Mouse (Mus musculus): ENCODE results near the gene Exosc7.

Gene Exosc7

DNA sequence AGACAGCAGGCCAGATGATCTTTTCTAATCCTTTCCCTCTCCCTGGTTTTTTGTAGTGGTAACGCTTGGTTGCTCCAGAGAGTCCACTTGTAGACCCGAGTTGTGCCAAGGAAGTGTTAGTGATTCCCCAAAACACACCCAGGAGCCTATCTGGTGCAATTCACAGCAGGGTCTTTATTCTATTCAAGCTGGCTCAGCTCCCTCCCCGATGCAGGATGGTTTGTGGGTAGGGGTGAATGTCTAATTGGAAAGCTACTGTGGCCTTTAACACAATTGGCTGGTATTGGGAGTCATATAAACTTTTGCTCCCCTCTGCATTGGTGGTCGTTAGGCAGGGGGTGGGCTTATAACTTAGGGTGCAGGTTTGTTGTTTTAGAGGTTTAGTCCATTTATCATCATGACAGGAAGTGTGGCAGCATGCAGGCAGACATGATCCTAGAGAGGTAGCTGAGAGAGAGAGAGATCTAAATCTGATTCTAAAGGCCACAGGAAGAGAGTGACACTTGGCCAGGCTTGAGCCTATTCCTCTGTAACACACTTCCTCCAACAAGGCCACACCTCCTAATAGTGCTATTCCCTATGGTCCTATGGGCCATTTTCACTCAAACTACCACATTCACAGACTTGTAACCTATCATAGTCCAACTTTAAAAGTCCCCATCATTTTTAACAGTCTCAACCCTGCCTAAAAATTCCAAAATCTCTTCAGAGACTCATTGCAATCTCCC, 27.0 kb downstream of the Exosc7 start:
- DNase-seq: no peak

DNA sequence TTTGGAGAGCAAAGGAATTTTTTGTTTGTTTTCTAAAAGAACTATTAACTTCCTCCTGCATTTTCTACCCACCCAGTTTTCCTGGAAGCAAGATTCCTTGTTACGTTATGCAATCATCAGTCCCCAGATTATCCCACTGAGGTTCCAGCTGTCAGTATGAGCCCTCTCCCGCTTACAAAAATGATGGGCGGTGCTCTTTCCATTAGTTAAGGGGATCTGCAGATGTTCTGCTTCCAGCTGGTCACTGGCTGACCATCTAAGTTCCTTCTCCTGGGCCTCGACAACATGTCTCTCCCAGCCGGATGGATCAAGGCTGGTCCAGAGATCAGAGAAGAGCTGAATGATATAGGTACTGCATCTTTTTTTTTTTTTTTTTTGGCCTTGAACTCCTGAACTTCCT, 35.4 kb downstream of the Exosc7 start:
- DNase-seq: no peak

DNA sequence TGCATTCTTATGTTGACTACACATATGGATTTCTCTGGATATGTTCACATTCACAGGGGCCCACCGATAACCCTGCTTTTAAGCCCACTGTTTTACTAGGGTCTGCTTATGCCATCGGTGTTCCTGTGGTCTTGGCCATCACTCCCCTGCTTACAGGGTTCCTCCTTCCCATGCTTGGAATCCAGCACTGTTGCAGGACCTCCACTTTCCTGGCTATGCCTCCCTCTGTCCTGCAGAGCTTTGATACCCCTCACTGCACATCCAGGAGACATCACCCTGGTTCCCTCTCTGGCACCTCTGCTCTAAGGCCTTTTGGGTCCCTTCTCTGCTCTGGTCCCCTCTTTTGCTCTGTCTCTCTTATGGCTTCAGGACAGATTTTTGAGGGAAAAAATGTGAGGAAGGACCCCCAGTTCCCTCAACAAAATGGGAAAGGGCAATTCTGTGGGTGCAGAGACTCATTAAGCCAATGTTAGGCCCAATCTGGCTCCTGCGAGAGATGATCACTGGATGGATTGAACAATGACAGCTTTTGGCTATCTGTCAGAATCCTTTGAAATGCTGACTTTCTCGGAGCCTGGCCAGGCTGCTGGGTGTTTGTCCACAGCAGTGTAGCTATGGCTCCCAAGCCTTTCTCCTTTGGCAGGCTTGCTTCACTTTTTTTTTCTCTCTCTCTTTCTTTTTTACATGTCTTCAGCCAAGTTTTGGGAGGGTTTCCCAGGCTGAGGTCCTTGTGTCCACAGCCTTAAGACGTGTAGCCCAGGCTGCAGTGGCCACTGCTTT, 37.4 kb downstream of the Exosc7 start, which contains the start of gene Clec3b:
Gene Clec3b, plus strand, starts transcription at position 706 of the 780 bp plus-strand sequence.
- DNase-seq: no peak

DNA sequence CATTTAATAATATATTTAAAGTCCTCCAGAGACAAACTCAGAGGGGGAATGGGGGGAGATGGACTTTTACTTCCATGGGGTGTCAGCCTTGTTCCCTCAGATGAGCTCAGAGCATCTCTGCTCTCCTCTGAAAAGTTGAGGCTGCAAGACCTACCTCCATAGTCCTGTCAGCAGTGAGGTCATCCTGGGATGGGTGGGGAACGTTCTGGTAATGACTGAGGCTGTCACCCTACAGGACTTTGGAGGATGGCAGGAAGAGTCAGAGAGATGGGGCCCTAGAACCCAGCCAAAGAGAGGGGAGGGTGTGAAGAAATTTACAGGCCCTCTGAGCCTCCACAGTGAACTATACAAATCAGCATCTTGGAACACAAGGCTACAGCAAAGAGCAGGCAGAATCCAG, 38.5 kb downstream of the Exosc7 start:
- DNase-seq: no peak

DNA sequence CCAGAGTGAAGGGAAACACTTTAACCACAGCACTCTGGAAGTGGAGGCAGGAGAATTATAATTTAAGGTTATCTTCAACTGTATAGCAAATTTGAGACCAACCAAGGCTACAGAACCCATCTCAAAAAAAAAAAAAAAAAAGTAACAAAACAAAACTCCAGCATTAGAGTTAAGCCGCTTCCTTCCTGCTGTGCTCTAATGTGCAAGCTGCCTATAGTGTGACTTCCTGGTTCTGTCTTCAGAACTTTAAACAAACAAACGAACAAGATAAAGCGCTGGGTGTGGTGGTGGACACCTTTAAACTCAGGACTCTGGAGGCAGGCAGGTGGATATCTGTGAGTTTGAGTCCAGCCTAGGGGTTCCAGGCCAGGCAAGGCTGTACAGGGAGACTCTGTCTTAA, 39.0 kb downstream of the Exosc7 start:
- no peak for DNase-seq

DNA sequence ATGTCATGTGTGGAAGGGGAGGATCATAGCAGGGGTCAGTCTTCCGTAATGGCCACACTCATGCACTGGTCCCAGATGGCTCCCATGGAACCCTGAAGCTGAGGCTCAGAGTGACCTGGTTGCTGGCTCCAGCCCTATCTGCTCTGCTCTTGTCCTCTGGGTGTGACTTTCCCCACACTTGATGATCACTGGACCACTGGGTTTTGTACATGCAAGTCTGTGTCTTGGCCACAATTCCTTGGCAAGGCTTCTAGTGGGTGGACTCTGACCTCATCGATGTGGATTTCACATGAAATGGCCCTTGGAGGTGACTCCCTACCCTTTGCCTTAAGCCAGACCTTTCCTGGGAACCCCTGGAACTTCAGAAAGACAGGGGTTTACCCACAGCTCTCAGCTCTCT, 40.1 kb downstream of the Exosc7 start:
- no peak for DNase-seq

DNA sequence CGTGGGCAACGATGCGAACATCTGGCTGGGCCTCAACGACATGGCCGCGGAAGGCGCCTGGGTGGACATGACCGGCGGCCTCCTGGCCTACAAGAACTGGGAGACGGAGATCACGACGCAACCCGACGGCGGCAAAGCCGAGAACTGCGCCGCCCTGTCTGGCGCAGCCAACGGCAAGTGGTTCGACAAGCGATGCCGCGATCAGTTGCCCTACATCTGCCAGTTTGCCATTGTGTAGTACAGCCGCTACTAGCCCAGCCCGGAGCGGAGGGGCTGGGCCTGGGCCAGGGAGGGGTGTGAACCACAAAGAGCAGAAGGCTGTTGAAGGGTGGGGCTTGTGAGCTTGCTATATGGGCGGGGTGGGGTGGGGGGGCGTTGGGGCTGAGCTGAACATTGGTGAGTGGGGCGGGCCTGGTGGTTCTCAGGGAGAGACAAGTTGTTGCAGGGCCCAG, 43.9 kb downstream of the Exosc7 start:
- DNase-seq: peak; percentile 3

DNA sequence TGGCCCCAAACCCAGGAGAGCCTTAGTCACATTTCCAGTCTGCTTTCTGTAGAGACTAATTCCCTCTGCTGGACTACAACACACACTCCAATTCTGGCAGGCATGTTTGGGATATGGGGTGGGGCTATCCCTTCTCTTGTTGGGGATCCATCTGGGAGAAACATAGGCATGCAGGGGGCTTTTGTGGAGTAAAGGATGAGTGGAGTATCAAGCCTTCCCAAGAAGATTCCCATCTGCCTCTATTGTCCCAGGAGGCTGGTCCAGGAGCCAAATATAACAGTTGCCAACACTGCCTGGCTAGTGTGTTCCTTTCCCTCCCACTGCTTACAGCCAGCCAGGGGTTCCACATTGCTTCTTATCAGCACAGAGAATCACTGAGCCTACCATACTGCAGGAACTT, 44.7 kb downstream of the Exosc7 start:
- DNase-seq: no peak

DNA sequence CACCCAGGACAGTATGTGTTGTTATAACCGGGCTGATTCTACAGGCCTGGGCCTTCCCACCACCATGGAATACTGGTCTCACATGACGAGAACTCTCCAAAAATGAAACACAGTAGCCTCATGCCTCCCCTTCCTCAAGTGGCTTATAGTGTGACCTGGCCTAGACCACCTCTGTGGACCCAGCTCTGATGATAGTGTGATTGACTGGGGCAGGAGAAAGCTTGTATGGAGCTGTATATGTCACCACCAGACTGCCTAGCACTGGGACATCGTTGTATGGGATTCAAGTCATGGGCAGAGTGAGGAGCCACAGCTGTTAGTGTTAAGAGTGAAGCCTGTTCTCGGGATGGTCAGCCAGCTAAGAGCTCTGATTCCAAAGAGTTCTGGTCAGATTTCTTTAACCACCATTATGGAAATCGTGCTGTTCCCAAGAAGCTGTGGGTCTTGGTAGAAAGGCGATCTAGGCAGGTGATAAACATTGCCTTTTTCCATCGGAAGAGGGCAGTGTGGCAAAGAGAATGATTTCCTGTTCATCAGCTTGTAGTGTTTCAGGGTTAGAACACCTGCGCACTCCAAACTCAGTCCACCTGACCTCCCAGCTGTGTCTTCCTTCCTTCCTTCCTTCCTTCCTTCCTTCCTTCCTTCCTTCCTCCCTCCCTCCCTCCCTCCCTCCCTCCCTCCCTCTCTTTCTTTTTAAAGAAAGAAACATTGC, 45.3 kb downstream of the Exosc7 start:
- DNase-seq: peak; percentile 4

DNA sequence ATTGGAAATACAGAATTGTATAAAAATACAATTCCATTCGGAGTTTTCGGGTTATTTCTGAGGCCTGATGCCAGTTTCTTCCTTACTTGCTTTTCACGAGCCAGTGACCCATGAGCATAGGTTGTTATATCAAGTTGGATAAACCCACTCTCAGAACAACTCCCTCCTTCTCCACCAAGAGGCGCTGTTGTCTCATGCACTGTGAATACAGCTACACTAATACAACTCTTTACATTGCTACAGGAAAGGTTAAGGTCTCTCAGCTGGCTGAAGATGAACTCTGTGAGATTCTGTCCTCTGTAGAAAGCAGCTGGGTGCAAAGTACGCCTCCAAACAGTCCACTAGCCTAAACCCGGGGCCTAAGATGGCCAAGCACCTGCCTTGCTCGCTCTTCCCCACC, 46.3 kb downstream of the Exosc7 start:
- DNase-seq: peak; percentile 6

DNA sequence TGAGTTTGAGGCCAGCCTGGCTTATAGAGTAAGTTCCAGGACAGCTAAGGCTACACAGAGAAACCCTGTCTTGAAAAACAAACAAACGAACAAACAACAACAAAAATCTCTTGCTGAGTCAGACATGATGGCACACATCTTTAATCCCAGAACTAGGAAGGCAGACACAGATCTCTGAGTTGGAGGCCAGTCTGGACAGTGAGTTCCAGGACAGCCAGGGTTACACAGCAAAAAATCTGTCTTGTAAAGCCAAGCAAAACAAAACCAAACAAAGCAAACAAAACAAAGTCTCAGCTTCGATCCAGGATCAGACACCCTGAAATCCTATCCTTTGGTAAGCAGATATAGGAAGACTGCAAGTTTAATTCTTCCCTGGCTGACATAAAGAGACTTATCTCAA, 48.8 kb downstream of the Exosc7 start:
- DNase-seq: no peak

DNA sequence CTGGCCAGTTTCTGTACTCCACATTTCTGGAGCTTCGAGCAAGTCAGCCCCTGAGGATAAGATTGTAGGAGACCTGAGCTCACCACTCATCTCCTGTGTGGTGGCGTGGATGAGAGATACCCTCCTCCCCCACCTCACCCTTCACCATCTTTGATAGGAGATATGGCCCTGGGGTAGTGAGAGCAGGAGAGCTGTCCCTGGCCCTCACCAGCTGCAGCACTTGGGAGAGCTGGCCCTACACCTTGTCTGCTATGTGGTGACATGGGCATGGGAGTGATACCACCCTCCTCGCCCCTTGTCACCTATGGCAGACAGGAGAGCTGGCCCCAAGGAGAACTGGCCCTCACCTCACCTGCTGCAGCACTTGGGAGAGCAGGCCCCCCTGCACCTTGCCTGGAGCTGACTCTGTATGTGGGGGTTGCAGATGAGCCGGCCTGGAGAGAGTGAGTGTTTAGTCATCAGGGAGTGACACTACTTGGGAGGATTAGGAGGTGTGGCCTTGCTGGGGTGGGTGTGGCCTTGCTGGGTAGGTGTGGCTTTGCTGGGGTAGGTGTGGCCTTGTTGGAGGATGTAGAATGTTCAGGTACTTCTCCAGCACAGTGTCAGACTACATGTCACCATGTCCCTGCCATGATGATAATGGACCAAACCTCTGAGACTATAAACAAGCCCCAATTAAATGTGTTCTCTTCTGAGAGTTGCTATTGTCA, 50.1 kb downstream of the Exosc7 start:
- no peak for DNase-seq

DNA sequence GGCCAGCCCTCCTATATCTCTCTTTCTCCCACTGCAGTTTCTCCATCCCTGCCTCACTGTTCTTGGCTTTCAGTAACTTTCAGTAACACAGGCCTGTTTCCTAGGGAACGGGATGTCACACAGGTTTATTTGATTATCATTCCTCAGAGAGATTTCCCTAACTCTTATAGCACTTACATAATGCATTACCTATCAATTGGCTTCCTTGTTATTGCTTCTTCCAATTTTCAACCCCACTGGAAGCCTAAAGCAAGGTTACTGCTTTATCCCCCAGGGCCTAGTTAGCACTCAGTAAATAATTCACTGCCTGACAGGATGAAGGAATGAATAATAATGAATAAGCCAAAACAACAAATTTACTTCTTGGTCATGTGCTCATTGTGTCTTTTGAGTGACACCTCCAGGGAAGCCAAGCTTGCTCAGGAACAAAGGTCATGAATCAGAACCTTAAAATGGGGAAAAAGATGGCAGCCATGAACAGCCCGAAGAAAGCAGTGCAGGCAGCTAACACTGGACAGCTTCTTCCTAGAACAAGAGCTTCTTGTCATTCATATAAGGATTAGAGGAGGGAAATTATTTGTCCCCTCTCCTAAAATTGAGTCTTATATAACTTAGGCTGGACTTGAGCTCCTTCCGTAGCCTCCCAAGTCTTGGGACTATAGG, 52.9 kb downstream of the Exosc7 start:
- no peak for DNase-seq

DNA sequence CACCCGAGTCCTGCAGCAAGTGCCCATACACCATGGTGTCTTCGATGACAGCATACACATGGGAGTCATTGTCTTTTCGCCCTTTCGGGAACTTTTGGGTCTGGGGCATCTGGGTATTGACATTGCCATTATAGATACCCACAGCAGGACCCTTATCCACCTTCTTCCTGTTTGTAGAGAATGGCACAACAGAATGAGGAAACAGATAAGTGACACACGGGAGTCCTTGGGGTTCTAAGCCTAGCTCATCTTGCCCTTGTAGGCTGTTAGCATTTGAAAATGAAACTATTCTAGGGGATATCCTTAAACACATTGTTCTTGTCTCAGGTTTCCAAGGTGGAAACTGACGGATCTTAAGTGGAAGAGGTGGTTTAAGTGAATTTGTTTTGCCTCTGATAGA, 60.7 kb downstream of the Exosc7 start:
- DNase-seq: no peak

DNA sequence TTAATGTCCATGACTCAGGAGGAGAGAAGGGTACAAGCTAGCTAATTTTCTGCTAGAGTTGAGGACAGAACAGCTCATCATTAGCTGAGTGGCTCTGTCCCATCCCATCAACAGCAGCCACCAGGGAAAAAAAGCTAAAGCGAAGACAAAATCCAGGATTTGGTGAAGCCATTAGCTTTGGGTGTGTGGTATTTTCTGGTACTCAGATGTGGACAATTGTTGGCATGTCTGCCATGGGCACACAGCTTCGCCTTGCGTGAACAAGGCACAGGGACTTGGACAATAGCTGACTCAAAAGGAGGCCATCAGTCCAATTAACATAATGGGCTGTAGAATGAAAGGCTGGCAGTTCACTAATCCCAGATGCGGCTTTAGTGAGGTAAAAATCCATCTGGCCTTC, 61.3 kb downstream of the Exosc7 start:
- no peak for DNase-seq

DNA sequence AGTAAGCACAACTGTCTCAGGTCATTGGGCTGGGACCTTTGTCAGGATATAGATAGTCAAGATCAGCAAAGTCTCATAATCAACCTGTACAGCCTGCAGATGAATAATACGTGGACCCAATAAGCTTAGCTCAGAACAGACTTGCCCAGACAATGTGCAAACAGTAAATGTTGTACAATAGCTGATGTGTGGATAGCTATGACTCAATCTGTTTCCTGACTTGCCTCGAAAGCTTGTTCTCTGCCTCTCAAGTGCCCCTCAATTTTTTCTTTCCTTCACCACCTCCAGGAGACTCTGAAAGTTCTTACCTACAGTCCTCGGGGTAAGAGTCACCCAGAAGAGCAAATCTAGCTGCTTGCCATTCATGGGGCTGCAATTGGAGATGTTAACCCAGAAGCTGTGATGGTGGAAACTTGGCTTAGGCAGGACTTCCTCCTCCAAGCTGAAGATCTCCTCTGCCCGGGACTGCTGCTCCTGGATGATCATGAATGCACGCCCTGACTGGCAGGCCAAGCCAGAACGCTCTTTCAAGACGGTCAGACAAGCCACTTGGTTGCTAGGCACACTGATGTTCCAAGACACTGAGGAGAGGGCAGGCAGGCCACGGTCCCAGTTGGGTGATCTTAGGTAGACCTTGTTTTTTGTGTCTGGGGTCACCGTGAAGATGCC, 64.5 kb downstream of the Exosc7 start:
- DNase-seq: no peak

DNA sequence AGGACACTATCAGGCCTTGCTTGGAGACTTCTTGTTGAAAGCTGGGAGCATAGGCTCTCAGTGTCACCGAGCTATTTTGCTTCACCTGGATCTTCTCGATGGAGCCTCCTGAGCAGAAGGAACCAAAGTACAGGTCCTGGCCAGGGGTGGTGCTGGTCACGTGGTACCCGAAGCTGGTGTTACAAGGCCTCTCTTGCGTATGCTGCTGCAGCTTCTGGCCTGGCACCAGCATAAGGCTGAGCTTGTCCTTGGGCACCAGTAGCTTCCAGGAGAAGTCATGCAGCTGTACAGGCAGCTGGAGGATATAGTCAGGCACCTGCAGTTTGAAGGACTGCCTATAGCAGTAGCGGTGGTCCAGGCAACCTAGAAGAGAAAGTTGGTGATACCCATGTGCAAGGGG, 67.0 kb downstream of the Exosc7 start:
- DNase-seq: no peak

DNA sequence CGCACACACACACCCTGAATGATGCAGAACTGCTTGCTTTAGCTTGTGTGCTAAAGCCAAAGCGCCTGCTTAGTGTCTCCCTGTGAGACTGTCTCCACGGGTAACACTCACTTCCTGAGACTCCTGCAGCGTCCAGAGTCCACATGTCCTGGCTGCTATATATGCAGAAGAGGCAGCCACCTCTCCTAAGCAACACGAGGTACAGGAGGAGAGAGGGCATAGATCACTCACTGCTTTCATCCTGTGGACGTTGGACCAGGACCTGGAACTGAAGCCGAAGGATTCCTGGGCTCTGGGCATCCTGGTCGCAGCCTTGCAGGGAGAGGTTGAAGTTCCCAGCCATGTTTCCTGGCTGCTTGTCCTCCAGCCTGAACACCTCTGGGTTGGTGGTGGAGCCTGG, 70.2 kb downstream of the Exosc7 start:
- no peak for DNase-seq

DNA sequence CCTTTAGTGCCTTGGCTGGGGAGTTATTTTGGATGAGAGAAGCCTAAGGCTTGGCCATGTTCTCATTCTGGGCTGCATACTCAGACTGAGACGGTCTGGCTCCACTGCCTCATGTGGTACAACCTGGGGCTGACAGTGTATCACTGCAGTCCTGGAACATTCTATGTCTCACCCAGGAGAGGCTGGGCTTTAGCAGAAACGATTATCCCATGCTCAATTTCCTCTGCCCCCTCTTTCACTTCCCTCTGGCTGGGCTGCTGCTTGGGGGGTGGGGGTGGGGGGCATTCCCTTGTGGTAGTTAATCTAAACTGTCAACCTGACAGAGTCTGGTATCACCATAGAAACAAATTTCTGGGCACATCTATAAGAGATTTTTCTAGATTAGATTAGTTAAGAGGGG, 72.5 kb downstream of the Exosc7 start:
- DNase-seq: no peak

All from cerebellum, adult 11 months (tissue).